Mouse (Mus musculus): Measurements from ENCODE around the gene H2-M2.
"Not testable (repeated sequence)": the region's sequence is repeated elsewhere in the genome, so short reads cannot be mapped to it uniquely, and the experiment has no call there.

The H2-M2 gene

DNA sequence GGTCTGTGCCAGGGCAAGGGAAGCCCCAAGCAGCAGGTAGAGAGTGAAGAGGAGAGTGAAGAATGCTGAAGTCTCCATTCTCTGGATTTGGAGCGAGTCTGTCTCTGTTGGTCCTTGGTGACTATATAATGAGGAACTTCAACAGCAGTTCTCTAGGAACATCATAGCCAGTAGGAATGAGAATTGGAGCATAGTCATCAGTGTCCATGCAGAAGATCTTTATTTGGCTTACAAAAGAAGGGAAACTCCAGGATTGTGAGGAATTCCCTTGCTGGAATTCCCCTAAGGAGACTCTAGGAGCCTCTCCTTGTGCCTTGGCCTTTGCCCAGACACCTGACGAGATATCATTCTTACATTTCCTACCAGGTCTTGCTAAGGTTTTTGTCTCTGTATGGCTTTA, at the start of gene H2-M2:
TSS of gene H2-M2 (minus strand) at position 101 of the 400 bp plus-strand sequence.
- DNase-seq = no peak

GRCm38 (mm10) chr17:37525427-37525826, 42.1 kb upstream of the H2-M2 start:
- not testable (repeated sequence) for DNase-seq

DNA sequence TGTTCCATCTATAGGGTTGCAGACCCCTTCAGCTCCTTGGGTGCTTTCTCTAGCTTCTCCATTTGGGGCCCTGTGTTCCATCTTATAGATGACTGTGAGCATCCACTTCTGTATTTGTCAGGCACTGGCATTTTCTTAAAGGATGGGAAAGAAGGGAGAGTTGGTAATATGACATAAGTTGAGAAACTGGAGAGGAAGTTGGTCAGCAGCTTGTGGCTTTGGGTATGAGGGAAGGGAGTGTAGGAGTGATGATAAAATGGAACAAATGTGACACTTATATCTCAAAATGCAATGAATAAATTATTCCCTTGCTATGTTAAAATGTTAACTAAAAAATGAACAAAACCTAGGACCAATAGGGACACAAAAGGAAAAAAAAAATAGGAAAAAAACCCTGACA, 41.3 kb upstream of the H2-M2 start:
- DNase-seq = not testable (repeated sequence)

DNA sequence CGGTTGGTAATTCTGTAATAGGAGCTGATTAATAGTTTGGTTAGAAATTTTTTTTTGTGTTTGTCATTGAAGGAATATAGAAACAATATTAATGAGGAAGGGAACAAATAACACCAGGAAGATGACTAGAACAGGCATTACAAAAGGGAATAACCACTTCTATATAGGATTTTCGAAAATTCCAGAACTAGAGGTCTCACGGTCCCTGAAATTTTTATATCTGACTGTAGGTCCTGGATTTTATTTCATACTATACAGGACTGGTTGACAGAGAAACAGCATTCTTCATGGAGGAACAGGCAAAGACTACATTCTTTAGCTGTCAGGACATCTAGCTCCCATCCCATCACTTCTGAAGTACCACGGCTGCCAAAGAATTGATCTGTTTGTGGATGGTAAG, 24.4 kb upstream of the H2-M2 start, which contains the start of gene Olfr111:
TSS of gene Olfr111 (plus strand) at position 301 of the 400 bp plus-strand sequence.
- no peak for DNase-seq

- no peak for DNase-seq
Measured at GRCm38 (mm10) chr17:37491930-37492518, 8.7 kb upstream of the H2-M2 start, which contains the start of gene Olfr110. Gene Olfr110, plus strand, starts transcription at chr17:37492468.

DNA sequence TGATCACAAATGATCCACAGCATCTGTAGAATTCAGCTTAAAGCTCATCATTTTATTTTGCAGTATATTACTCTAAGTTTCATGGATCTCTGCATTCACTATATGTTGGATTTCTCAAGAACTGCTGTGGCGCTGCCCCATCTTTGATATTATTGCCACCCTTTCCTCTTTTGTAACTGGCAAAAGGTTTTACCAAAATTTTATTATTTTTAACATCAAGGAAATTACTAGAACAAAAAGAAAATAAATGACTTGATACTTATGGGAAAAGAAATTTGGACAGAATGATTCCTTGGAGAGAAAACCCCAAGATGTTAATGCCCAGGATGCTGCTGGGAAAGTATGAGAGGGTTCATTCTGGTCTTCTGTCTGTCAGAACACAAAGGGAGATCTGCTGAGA, 24.7 kb downstream of the H2-M2 start, which contains the start of gene Olfr109:
TSS of gene Olfr109 (plus strand) at position 301 of the 400 bp plus-strand sequence.
- DNase-seq = no peak

- DNase-seq = no peak
Measured at GRCm38 (mm10) chr17:37445180-37445579, 38.2 kb downstream of the H2-M2 start, which contains the start of gene Olfr108. Gene Olfr108, plus strand, starts transcription at chr17:37445480.

Data from right cerebral cortex, postnatal 14 days (tissue).